Mouse (Mus musculus) spleen, adult 2 months (tissue): Measurements from ENCODE around the gene Pde3a.

ENCODE experiments used
- CTCF ChIP-seq: fragments of 200-500 bp; IDR thresholded peaks from 2 replicates; pipeline ENCODE4 v1.5.1; 2011; ENCODE audit warnings: mild to moderate bottlenecking, inconsistent platforms; ENCODE audit not compliant: insufficient read depth, insufficient read length, insufficient replicate concordance; ENCODE audit errors: extremely low read depth
- POLR2A ChIP-seq: fragments of 200-500 bp; IDR thresholded peaks from 2 replicates; pipeline ENCODE4 v1.6.1; 2011; ENCODE audit warnings: low read depth, low read length, inconsistent platforms

GRCm38 (mm10) chr6:141363664-141364063 lies 114.6 kb downstream of the Pde3a start:
- TF ChIP-seq CTCF = no peak
- TF ChIP-seq POLR2A = no peak
